Mouse (Mus musculus) liver, embryonic 11.5 days (tissue): Measurements from ENCODE around the gene Ube2t. TPM values are rescaled to one million over a fixed set of nuclear protein-coding genes. Genes with fewer than 3 reads are reported as not detected.

Experiments
- ATAC-seq: fragments of 200-750 bp; cut with Nextera tagmentation; replicated peaks from 2 replicates; pipeline ENCODE4 v1.8.0; 2017; ENCODE audit warnings: moderate number of reproducible peaks, mild to moderate bottlenecking, moderate TSS enrichment, moderate library complexity; ENCODE audit not compliant: low FRiP score
- DNase-seq: peaks from one replicate; pipeline ENCODE4 v3.0.0-alpha.2; 2017; ENCODE audit warnings: low spot score
- H3K27ac ChIP-seq: fragments of 300-500 bp; sonication (generic); 2 replicates; pipeline ENCODE4 v1.5.1; 2014; ENCODE audit warnings: mild to moderate bottlenecking, low read depth, low read length, control low read depth
- H3K27me3 ChIP-seq: fragments of 300-500 bp; sonication (generic); replicated peaks from 2 replicates; pipeline ENCODE4 v1.6.1; 2014; ENCODE audit warnings: low read length, mixed read lengths; ENCODE audit not compliant: control insufficient read depth, insufficient read depth
- H3K36me3 ChIP-seq: fragments of 300-500 bp; sonication (generic); 2 replicates; pipeline ENCODE4 v1.6.1; 2014; ENCODE audit warnings: mild to moderate bottlenecking, low read length, moderate library complexity, mixed read lengths; ENCODE audit not compliant: control insufficient read depth, insufficient read depth
- H3K4me1 ChIP-seq: fragments of 300-500 bp; sonication (generic); replicated peaks from 2 replicates; pipeline ENCODE4 v1.6.1; 2014; ENCODE audit warnings: low read length, mixed read lengths; ENCODE audit not compliant: control insufficient read depth, insufficient read depth
- H3K4me2 ChIP-seq: fragments of 300-500 bp; sonication (generic); 2 replicates; pipeline ENCODE4 v1.6.1; 2014; ENCODE audit warnings: mild to moderate bottlenecking, control low read depth, moderate library complexity
- H3K4me3 ChIP-seq: fragments of 300-500 bp; sonication (generic); 2 replicates; pipeline ENCODE4 v1.5.1; 2014; ENCODE audit warnings: low read depth, low read length, control low read depth
- H3K9ac ChIP-seq: fragments of 300-500 bp; sonication (generic); 2 replicates; pipeline ENCODE4 v1.6.1; 2014; ENCODE audit warnings: low read depth, low read length, control low read depth
- H3K9me3 ChIP-seq: fragments of 300-500 bp; sonication (generic); 2 replicates; pipeline ENCODE4 v1.6.1; 2016; ENCODE audit warnings: low read length, inconsistent platforms, mixed read lengths; ENCODE audit not compliant: control insufficient read depth
- WGBS: fragments of 180-500 bp; shearing (Covaris S2); extraction: QIAGEN DNeasy Blood & Tissue Kit; methylation state at CpG from one replicate; pipeline ENCODE4 v1.1.7; 2014; 5-methylcytosine and 5-hydroxymethylcytosine counted together
- polyA plus RNA-seq: library from polyadenylated mRNA; unstranded; fragments of >200 nt; fragmentation: Nextera tagmentation; extraction: Ambion mirVana; gene quantifications from 2 replicates; pipeline ENCODE4 v1.2.1, GENCODE M21; 2014

The Ube2t gene
- polyA plus RNA-seq, 1 experiment from 2014 or later, result 55.7 TPM

GRCm38 (mm10) chr1:134987173-134987961 is 25.0 kb downstream of the Ube2t start:
- DNase-seq (peak; percentile 47), ATAC-seq (peak; percentile 49)
- no peak overlapping the region for H3K27ac ChIP-seq
- 29% methylated on average over 48 of the region's 48 CpGs for WGBS
- H3K27me3 ChIP-seq, result peaks cover 13% of the 10 kb centered on the region
- peak overlapping the region; percentile 49 for H3K4me3 ChIP-seq
- 0 out of 2 replicates have a peak overlapping the region, but pooled peaks have one; percentile 12 for H3K9ac ChIP-seq
- 0 out of 2 replicates have a peak, but pooled peaks cover 2% of the 10 kb centered on the region for H3K4me1 ChIP-seq
- H3K9me3 ChIP-seq, result no peaks in the 10 kb centered on the region
- peak overlapping the region; percentile 85 for H3K4me2 ChIP-seq
- no peaks in the 10 kb centered on the region for H3K36me3 ChIP-seq

DNA sequence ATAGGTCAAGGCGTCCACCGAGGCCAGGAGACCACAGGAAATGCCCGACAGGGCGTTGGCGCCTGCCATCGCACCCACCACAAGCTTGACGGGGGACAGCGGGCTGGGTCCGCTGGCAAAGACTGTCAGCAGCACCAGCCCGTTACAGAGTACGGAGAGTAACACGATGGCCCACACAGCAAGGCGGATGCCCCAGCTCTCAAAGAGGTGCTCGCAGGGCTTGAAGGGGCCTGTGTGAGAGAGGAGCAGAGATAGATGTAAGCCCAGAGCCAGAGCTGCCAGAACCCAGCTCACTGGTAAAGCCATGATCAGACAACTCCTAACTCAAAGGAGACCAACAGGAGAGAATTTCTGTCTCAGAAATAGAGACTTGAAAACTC is 25.6 kb downstream of the Ube2t start:
- 9% methylated on average over 14 of the region's 14 CpGs for WGBS

GRCm38 (mm10) chr1:134989372-134989771 is 27.0 kb downstream of the Ube2t start:
- Histone ChIP-seq H3K9me3 (no peaks in the 10 kb centered on the region), H3K4me3 (no peak overlapping the region), H3K27me3 (peaks cover 13% of the 10 kb centered on the region), H3K36me3 (no peaks in the 10 kb centered on the region), H3K4me2 (no peak overlapping the region), H3K27ac (no peak overlapping the region), H3K4me1 (0 out of 2 replicates have a peak, but pooled peaks cover 2% of the 10 kb centered on the region), H3K9ac (no peak overlapping the region)
- WGBS, result 7% methylated on average over 7 of the region's 7 CpGs
- DNase-seq, result peak; percentile 69
- ATAC-seq, result no peak

More for the DNA sequence above, 25.6 kb downstream of the Ube2t start:
- 0 out of 2 replicates have a peak overlapping the region, but pooled peaks have one; percentile 12 for H3K9ac ChIP-seq
- DNase-seq (no peak), ATAC-seq (no peak)
- peaks cover 13% of the 10 kb centered on the region for H3K27me3 ChIP-seq
- H3K4me2 ChIP-seq, result peak overlapping the region; percentile 85
- no peak overlapping the region for H3K27ac ChIP-seq
- H3K9me3 ChIP-seq, result no peaks in the 10 kb centered on the region
- no peaks in the 10 kb centered on the region for H3K36me3 ChIP-seq
- H3K4me3 ChIP-seq, result peak overlapping the region; percentile 49
- 0 out of 2 replicates have a peak, but pooled peaks cover 2% of the 10 kb centered on the region for H3K4me1 ChIP-seq

GRCm38 (mm10) chr1:134992046-134992645 is 29.8 kb downstream of the Ube2t start:
- no peak for DNase-seq
- Histone ChIP-seq H3K9me3 (no peaks in the 10 kb centered on the region), H3K27me3 (peaks cover 16% of the 10 kb centered on the region), H3K4me3 (no peak overlapping the region), H3K4me1 (0 out of 2 replicates have a peak, but pooled peaks cover 2% of the 10 kb centered on the region), H3K9ac (no peak overlapping the region), H3K27ac (no peak overlapping the region), H3K4me2 (no peak overlapping the region), H3K36me3 (no peaks in the 10 kb centered on the region)
- ATAC-seq, result no peak
- WGBS, result 27% methylated on average over 8 of the region's 8 CpGs

GRCm38 (mm10) chr1:134994739-134995138 is 32.4 kb downstream of the Ube2t start:
- Histone ChIP-seq H3K4me3 (no peak overlapping the region), H3K27ac (no peak overlapping the region), H3K36me3 (no peaks in the 10 kb centered on the region), H3K4me1 (no peaks in the 10 kb centered on the region), H3K4me2 (no peak overlapping the region), H3K27me3 (peaks cover 2% of the 10 kb centered on the region; the same call in 1 of the 2 replicates), H3K9ac (no peak overlapping the region), H3K9me3 (no peaks in the 10 kb centered on the region)
- 68% methylated on average over 3 of the region's 3 CpGs for WGBS
- ATAC-seq (no peak), DNase-seq (no peak)

DNA sequence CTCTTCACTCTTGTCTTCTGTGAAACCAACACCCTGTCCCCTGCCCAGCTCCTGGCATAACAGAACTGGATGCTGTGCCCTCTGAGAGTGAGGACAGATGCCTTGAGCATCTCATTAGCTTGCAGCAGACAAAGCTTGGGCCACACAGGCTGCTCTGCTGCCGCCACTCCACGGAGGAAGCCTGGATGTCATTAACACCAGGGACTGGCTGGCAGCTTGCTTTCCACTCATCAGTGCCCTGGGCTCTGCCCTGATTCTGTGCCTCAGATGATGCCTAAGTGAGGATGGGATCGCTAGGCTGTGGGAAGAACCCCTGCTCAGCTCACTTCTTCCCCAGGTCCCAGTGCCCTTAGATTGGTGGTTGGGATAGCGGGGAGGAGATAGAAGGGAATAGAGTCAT is 33.1 kb downstream of the Ube2t start:
- H3K4me2 ChIP-seq, result no peak overlapping the region
- 64% methylated on average over 4 of the region's 4 CpGs for WGBS
- DNase-seq (no peak), ATAC-seq (no peak)
- no peaks in the 10 kb centered on the region for H3K36me3 ChIP-seq
- no peak overlapping the region for H3K27ac ChIP-seq
- H3K4me1 ChIP-seq, result no peaks in the 10 kb centered on the region
- no peak overlapping the region for H3K4me3 ChIP-seq
- no peaks in the 10 kb centered on the region for H3K9me3 ChIP-seq
- H3K27me3 ChIP-seq, result peaks cover 2% of the 10 kb centered on the region; the same call in 1 of the 2 replicates
- H3K9ac ChIP-seq, result no peak overlapping the region

DNA sequence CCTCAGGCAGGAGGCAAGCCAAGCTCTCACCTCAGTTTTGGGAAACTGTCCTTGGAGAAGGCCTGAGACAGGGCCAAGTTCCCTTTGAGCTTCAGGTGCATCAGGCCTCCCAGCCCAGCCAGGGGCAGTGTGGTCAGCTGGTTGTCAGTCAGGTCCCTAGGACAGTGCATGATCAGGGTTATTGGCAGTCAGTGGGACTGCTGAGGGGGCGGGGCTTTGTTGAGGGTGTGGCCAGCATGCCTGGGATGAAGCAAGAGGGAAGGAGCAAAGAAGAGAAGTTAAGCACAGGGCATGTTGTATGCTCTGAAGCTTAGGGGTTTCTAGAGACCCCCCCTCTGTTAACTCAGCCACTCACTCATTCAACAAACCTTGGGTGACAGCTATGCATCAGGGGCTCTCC is 33.6 kb downstream of the Ube2t start:
- 6% methylated on average over 1 of the region's 1 CpGs for WGBS
- H3K36me3 ChIP-seq, result no peaks in the 10 kb centered on the region
- peaks cover 2% of the 10 kb centered on the region; the same call in 1 of the 2 replicates for H3K27me3 ChIP-seq
- no peaks in the 10 kb centered on the region for H3K4me1 ChIP-seq
- no peak overlapping the region for H3K4me3 ChIP-seq
- ATAC-seq (no peak), DNase-seq (no peak)
- no peak overlapping the region for H3K9ac ChIP-seq
- H3K9me3 ChIP-seq, result no peaks in the 10 kb centered on the region
- H3K27ac ChIP-seq, result no peak overlapping the region
- no peak overlapping the region for H3K4me2 ChIP-seq

- Histone ChIP-seq H3K9me3 (no peaks in the 10 kb centered on the region), H3K36me3 (no peaks in the 10 kb centered on the region), H3K4me3 (no peak overlapping the region), H3K4me1 (no peaks in the 10 kb centered on the region), H3K27me3 (peaks cover 2% of the 10 kb centered on the region; the same call in 1 of the 2 replicates), H3K27ac (no peak overlapping the region), H3K4me2 (no peak overlapping the region), H3K9ac (no peak overlapping the region)
- ATAC-seq (no peak), DNase-seq (no peak)
- 79% methylated on average over 7 of the region's 7 CpGs for WGBS
Observed at GRCm38 (mm10) chr1:134996471-134996870, 34.1 kb downstream of the Ube2t start.
